Mouse (Mus musculus): ENCODE results near the gene Ctsf. TPM values are rescaled to one million over a fixed set of nuclear protein-coding genes. Genes with fewer than 3 reads are reported as not detected.

The Ctsf gene
- polyA plus RNA-seq, 1 experiment, result 48.7 TPM

DNA sequence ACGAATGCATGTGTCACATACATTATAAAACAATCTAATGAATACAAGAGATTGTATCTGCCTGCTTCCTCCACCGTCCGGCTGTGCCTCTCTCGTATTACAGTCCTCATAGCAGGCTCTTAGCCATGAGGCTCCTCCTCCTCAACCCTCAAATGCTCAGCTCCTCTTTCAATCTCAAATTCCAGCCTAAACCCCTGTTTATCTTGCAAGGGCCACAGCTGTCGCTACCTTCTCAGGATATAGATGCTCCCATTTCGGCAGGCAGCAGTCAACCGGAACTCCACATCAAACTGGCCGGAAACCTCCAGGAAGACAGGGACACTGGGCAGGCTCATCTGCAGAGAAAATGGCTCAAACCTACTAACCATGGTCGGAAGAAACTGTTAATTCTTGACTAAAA, 44.0 kb downstream of the Ctsf start:
- no peak for DNase-seq
- 71% methylated on average over 9 of the region's 9 CpGs for WGBS
- H3K4me1 ChIP-seq (ENCODE audit: control insufficient read depth, insufficient read depth, low read length), result no peaks in the 10 kb centered on the region
- no peak for TF ChIP-seq POLR2A (IDR thresholded peaks at IDR 0.05; ENCODE audit: borderline replicate concordance, extremely low read depth, low read depth, low read length)
- no peak for TF ChIP-seq CTCF (IDR thresholded peaks at IDR 0.05; ENCODE audit: insufficient read depth, low read length)
- no peak overlapping the region for H3K4me3 ChIP-seq (replicated peaks; ENCODE audit: extremely low read depth, low read depth, low read length)

DNA sequence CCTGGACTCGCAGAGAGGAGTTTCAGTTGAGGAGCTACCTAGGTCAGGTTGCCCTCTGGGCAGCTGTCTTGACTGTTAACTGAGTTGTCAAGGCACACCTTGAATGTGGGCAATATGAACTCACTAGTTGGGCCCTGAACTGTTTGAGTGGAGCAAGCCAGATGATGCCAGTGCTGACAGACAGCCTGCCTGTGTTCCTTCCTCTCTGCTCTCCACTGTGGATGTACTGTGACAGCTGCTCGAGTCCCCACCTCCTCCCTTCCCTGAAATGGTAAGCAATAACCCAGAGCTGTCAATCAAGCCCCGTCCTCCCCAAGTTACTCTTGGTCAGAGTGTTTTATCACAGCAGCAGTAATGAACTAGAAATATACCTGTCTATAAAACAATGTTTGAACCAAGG, 45.0 kb downstream of the Ctsf start:
- no peak for DNase-seq
- TF ChIP-seq POLR2A (IDR thresholded peaks at IDR 0.05; ENCODE audit: borderline replicate concordance, extremely low read depth, low read depth, low read length), result no peak
- TF ChIP-seq CTCF (IDR thresholded peaks at IDR 0.05; ENCODE audit: insufficient read depth, low read length), result no peak
- Histone ChIP-seq H3K4me3 (replicated peaks; ENCODE audit: extremely low read depth, low read depth, low read length) (no peak overlapping the region), H3K4me1 (ENCODE audit: control insufficient read depth, insufficient read depth, low read length) (no peaks in the 10 kb centered on the region)
- WGBS, result 66% methylated on average over 3 of the region's 3 CpGs

GRCm38 (mm10) chr19:4905979-4906794, 51.3 kb downstream of the Ctsf start, which contains the start of gene Bbs1:
TSS of gene Bbs1 (minus strand) at chr19:4906628.
- 8% methylated on average over 31 of the region's 31 CpGs for WGBS
- Histone ChIP-seq H3K4me3 (replicated peaks; ENCODE audit: extremely low read depth, low read depth, low read length) (peak within 1 kb of the TSS; percentile 74), H3K4me1 (ENCODE audit: control insufficient read depth, insufficient read depth, low read length) (0 out of 2 replicates have a peak, but pooled peaks cover 2% of the 10 kb centered on the region)
- peak; percentile 78 for DNase-seq
- TF ChIP-seq CTCF (IDR thresholded peaks at IDR 0.05; ENCODE audit: insufficient read depth, low read length) (no peak), POLR2A (IDR thresholded peaks at IDR 0.05; ENCODE audit: borderline replicate concordance, extremely low read depth, low read depth, low read length) (peak; percentile 33; the same call in 1 of the 2 replicates)

DNA sequence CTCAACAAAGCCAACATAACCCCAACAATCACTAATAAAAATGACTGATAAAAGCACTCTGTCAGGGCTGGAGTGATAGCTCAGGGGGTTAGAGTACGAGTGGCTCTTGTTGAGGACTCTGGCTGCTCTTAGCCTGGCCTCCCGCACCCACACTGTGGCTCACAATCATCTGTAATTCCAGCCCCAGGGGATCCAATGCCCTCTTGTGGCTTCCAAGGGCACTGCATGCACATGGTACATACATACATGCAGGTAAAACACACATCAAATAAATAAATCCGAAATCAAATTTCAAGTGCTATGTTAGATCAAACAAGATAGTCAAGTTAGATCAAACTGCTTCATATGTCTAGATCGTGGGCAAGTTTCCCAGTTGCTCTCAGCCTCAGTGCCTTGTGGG, 53.2 kb downstream of the Ctsf start:
- 0 out of 2 replicates have a peak, but pooled peaks cover 2% of the 10 kb centered on the region for H3K4me1 ChIP-seq (ENCODE audit: control insufficient read depth, insufficient read depth, low read length)
- WGBS, result 85% methylated on average over 4 of the region's 4 CpGs
- no peak for DNase-seq
- H3K4me3 ChIP-seq (replicated peaks; ENCODE audit: extremely low read depth, low read depth, low read length), result no peak overlapping the region
- peak; percentile 56 for TF ChIP-seq CTCF (IDR thresholded peaks at IDR 0.05; ENCODE audit: insufficient read depth, low read length)
- TF ChIP-seq POLR2A (IDR thresholded peaks at IDR 0.05; ENCODE audit: borderline replicate concordance, extremely low read depth, low read depth, low read length), result no peak

- DNase-seq, result no peak
- TF ChIP-seq CTCF (IDR thresholded peaks at IDR 0.05; ENCODE audit: insufficient read depth, low read length), result no peak
- TF ChIP-seq POLR2A (IDR thresholded peaks at IDR 0.05; ENCODE audit: borderline replicate concordance, extremely low read depth, low read depth, low read length), result no peak
- Histone ChIP-seq H3K4me3 (replicated peaks; ENCODE audit: extremely low read depth, low read depth, low read length) (no peak overlapping the region), H3K4me1 (ENCODE audit: control insufficient read depth, insufficient read depth, low read length) (0 out of 2 replicates have a peak, but pooled peaks cover 2% of the 10 kb centered on the region)
- 88% methylated on average over 7 of the region's 7 CpGs for WGBS
These were observed 54.4 kb downstream of the Ctsf start for GRCm38 (mm10) chr19:4909376-4909775.

Other genes starting within 250 kb of the Ctsf start
- gene Lrfn4, start 239.5 kb upstream of the Ctsf start, polyA plus RNA-seq (2012; rRNA removed), result 24.6 and 28.8 TPM in 2 replicates
- gene Rce1, start 229.5 kb upstream of the Ctsf start, polyA plus RNA-seq (2012; rRNA removed), result 86.2 and 98.0 TPM in 2 replicates
- 0.20 and 0.65 TPM in 2 replicates for gene Gm960, start 156.5 kb upstream of the Ctsf start, polyA plus RNA-seq (2012; rRNA removed)
- 1.3 and 4.4 TPM in 2 replicates for gene Sptbn2, start 144.0 kb upstream of the Ctsf start, polyA plus RNA-seq (2012; rRNA removed)
- gene Rbm4b, start 98.6 kb upstream of the Ctsf start, polyA plus RNA-seq (2012; rRNA removed), result 6.8 and 7.6 TPM in 2 replicates
- 28.6 and 36.1 TPM in 2 replicates for gene Rbm4, start 61.2 kb upstream of the Ctsf start, polyA plus RNA-seq (2012; rRNA removed)
- gene Gm21992, start 43.5 kb upstream of the Ctsf start, polyA plus RNA-seq (2012; rRNA removed), result 7.6 and 13.5 TPM in 2 replicates
- gene Rbm14, start 43.5 kb upstream of the Ctsf start, polyA plus RNA-seq (2012; rRNA removed), result 42.4 and 52.1 TPM in 2 replicates
- 32.5 and 44.7 TPM in 2 replicates for gene Ccs, start 15.8 kb upstream of the Ctsf start, polyA plus RNA-seq (2012; rRNA removed)
- 0.33 and 0.46 TPM in 2 replicates for gene Ccdc87, start 15.8 kb upstream of the Ctsf start, polyA plus RNA-seq (2012; rRNA removed)
- 0.44 and 22.2 TPM in 2 replicates for gene Actn3, start 22.8 kb downstream of the Ctsf start, polyA plus RNA-seq (2012; rRNA removed)
- gene Zdhhc24, start 23.5 kb downstream of the Ctsf start, polyA plus RNA-seq (2012; rRNA removed), result 22.3 and 23.6 TPM in 2 replicates
- gene Bbs1, start 51.5 kb downstream of the Ctsf start, polyA plus RNA-seq (2012; rRNA removed), result 7.5 and 9.0 TPM in 2 replicates
- gene Dpp3, start 73.2 kb downstream of the Ctsf start, polyA plus RNA-seq (2012; rRNA removed), result 70.3 and 89.2 TPM in 2 replicates
- 5.5 and 5.8 TPM in 2 replicates for gene Peli3, start 88.0 kb downstream of the Ctsf start, polyA plus RNA-seq (2012; rRNA removed)
- gene Mrpl11, start 107.0 kb downstream of the Ctsf start, polyA plus RNA-seq (2012; rRNA removed), result 19.5 and 20.5 TPM in 2 replicates
- gene Npas4, start 135.2 kb downstream of the Ctsf start, polyA plus RNA-seq (2012; rRNA removed), result 0.54 and 0.93 TPM in 2 replicates
- 4.3 and 5.9 TPM in 2 replicates for gene Slc29a2, start 168.7 kb downstream of the Ctsf start, polyA plus RNA-seq (2012; rRNA removed)
- gene B4gat1, start 183.7 kb downstream of the Ctsf start, polyA plus RNA-seq (2012; rRNA removed), result 38.0 and 38.7 TPM in 2 replicates
- 0.58 and 0.78 TPM in 2 replicates for gene AC124502.3, start 183.8 kb downstream of the Ctsf start, polyA plus RNA-seq (2012; rRNA removed)
- gene Brms1, start 186.2 kb downstream of the Ctsf start, polyA plus RNA-seq (2012; rRNA removed), result 36.3 and 40.4 TPM in 2 replicates
- gene Rin1, start 195.4 kb downstream of the Ctsf start, polyA plus RNA-seq (2012; rRNA removed), result 10.2 and 10.4 TPM in 2 replicates
- gene Cd248, start 212.9 kb downstream of the Ctsf start, polyA plus RNA-seq (2012; rRNA removed), result 20.9 and 22.6 TPM in 2 replicates
- gene Tmem151a, start 230.4 kb downstream of the Ctsf start, polyA plus RNA-seq (2012; rRNA removed), result 10.7 and 11.8 TPM in 2 replicates
- gene Yif1a, start 233.4 kb downstream of the Ctsf start, polyA plus RNA-seq (2012; rRNA removed), result 154 and 165 TPM in 2 replicates
- gene Cnih2, start 243.4 kb downstream of the Ctsf start, polyA plus RNA-seq (2012; rRNA removed), result 1.2 and 1.3 TPM in 2 replicates